Mouse (Mus musculus): ENCODE measurements at regions not wholly inside any gene's neighbourhood (a gene's known extent, or its start where the extent isn't known, plus 50 kb on each side); places are given as distances from the start of the nearest gene placed in this dataset.
A peak's percentile ranks its signal among the peaks of the same experiment; 100 is the strongest.
"Not testable (repeated sequence)": the region's sequence is repeated elsewhere in the genome, so short reads cannot be mapped to it uniquely, and the experiment has no call there.

DNA sequence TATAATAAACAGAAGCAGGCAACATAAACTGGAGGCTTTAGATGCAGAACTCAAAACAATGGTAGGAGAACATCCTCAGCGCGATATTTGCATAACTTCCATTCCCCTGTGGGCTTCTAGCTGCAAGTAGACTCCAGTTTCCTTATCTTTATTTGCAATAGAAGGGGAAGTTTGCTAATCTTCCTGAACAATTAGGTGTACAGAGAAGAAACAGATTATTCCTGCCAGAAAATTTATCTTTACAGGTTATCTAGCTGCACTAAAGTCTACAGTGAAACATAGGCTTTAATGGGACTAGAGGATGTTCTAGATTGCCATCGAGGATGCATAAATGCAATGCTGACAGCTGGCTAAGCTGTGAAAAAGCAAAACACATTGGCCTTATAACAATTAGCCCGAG, 1544.0 kb downstream of the Efna5 start:
- DNase-seq: no peak

DNA sequence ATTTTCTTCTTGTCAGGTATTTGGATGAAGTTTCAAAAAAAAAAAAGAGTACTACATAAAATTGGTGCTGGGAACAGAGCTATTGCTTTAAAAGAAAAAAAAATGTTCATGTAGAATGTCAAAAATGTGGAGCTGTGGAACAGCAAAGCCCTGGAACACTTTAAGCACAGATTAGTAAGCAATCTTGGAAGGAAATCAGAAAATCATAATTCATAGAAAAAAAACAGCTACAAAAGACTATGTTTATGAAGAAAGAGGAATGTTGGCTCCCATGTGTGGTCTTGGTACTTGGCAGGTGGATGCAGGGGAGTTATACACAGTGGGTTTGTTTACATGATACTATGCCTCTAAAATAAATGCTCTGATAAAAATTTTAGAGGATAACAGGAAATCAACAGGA, 1555.7 kb downstream of the Efna5 start:
- DNase-seq: no peak

DNA sequence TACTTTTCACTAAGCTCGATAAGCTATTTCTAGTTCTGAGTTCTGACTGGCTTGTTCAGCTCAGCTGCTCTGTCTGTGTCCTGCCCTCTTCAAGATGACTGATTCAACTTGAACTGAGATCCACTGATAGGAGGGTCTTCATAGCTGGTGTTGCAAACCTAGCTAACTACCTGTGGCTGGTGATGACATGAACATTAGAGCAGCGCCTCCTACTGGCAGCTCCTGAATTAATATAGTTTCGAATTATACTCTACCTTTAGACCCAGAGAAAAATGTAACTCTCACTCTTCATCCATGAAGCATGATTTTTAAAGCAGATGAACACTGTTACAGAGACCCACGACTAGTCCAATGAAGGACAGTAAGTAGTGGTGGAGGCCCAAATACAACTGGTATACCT, 1560.3 kb downstream of the Efna5 start:
- no peak for DNase-seq

DNA sequence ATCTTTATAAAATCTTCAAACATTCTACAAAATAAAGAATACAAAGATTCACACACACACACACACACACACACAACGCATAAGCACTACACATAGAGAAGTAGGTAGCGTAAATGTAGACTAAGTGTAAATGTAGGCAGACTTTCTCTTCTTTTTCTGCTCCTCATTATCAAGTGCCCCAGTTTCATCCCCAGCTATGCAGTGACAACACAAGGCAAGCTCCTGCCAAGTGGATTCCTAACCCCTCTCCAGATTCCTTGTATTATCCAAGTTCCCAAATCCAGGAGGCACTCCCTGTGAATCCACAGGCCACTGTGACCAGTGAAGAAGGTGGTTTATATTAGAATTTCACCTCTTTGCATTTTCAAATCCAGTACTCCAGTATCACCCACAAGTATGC, 1567.7 kb downstream of the Efna5 start:
- DNase-seq: no peak

DNA sequence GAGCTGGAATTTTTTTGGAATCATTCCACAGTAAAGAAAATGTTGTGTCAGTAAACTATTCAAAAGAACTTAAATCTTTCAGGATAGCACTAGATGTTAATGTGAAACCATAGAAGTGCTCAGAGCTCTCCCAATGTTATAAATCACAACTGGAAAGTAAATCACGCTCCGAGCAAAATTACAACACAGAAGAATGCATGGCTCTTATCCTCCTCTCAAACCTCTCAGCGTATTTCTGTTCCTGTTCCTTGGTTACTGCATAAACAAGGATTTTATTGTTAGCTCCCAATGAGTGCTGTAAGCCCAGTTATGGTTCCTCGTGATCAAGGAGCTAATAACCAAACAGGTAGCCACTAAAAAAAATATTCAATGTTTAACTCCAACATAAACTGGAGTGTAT, 1569.9 kb downstream of the Efna5 start:
- DNase-seq: no peak

DNA sequence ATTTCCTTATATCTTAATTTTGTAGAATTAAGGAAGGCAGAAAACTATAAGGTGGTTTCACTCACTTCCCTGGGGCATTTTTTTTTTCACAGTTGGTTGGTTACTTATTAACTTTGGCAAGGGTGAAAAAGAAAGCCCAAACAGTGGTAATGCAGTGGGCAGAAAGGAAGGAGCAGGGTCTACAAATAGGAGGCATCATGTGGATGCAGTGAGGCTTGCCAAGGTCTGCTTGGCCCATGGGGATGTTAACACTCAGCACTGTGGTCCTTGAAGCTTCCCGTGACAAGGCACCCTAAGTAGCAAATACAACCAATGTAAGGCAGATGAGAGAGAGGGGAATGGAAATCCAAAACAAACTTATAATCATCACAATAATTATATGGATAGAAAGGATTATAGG, 1577.5 kb downstream of the Efna5 start:
- no peak for DNase-seq

DNA sequence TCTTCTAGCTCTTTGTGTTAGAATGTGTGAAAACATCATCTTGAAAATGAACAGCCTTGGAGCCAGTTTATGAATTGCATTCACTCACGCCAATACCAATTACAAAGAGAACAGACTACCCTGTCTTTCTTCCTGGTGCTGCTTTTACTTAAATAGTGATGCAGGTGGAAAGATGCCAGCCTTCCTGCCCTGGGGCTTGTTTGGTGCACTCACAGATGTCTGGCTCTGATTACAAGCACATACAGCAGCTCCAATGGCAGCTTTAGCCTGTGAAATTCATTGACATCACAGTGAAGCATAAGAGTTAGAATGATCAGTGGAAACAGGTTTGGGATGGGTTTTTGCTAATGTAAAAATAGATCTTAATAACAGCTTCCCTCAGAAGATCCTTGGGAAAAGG, 1579.1 kb downstream of the Efna5 start:
- peak; percentile 5 for DNase-seq

DNA sequence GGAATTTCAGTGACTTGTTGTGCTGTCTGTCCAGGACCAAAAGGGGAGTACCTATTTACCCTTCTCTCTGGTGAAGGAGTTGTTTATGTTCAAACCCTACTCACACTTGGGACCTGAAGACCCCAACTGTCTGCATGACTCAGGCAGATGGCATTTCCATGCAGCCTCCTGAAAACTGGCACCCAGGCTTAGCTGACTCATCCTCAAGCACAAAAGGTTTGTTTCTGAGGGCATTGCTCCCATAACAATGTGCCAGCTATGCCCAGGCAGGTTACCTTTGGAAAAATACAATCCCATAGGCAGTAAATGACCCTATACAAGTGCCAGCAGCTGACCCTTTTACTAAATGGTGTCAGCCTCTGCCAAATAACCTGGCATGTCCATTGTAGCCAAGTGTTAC, 1579.9 kb downstream of the Efna5 start:
- no peak for DNase-seq

DNA sequence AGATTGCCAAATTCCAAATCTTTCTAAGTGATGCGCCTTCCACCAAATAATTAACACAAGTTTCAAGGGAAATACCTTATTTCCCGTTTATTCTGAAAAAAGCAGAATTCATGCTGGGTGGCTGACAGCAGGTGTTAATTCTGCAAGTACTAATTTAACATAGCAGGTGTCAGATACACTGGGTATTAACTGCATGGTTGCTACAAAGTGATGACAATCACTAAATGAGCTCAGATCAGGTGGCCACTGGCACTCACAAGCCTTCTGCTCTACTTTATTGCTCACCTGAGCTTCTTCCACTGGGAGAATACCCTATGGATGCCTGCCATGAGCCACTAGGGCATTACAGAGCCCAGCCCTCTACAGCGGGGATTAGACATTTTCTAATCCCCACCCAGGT, 1590.0 kb downstream of the Efna5 start:
- no peak for DNase-seq

DNA sequence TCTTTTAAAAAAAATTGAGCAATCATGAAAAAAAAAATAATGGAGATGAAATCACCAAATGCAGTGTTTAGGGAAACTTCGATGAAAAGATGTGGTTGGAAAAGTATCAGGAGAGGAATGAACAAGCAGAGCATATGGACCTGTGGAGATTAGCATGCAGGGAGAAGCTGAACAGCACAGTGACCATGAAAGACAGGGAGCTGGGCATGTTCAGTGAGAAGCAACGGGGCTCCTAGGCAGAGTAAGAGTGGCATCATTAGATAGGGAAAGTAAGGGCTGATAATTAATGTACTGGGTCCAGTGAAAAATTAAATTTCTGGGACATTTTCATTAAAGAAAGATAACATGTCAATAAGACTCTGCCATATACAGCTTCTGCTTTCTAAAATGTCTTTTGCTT, 1592.5 kb downstream of the Efna5 start:
- no peak for DNase-seq

DNA sequence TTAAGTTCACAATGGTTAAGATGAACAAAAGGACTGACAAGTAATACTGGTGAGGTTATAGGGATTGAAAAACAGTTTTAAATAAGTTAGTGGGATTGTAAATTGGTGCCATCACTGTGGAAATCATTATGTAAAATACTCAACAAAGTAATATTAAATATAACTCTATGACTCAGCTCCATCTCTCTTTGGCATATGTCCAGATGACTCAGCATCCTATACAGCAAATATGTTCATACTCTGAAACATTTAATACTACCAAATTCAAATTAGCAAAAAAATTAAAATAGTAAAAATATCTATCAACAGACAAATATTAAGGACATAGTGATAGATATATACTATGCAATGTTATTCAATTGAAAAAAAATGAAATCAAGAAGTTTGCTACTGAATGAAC, 1607.5 kb downstream of the Efna5 start:
- no peak for DNase-seq

DNA sequence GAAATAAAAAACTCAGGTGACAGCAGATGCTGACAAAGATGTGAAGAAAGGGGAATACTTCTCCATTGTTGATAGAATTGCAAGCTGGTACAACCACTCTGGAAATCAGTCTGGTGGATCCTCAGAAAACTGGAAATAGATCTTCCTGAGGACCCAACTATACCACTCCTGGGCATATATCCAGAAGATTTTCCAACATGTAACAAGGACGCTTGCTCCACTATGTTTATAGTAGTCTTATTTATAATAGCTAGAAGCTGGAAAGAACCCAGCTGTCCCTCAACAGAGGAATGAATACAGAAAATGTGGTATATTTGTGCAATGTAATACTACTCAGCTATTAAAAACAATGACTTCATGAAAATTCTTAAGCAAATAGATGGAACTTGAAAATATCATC, 1624.6 kb downstream of the Efna5 start:
- DNase-seq: not testable (repeated sequence)

DNA sequence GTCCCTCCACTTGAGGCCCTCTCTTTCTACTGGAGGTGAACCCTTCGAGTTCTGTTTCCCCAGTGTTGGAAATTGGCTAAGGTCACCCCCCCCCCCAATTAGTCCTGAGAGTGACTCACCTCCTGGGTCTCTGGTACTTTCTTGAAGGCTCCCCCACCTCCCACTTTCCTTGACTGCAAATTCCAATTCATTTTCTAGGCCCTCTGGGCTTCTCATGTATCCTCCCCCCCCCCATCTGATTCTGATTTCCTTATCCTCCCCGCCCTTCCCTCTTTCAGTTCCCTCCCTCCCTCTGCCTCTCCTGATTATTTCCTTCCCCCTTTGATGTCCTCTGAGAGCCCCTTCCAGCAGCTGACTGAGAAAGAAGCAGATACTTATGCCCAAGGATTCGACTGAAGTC, 1632.7 kb downstream of the Efna5 start:
- DNase-seq: no peak

DNA sequence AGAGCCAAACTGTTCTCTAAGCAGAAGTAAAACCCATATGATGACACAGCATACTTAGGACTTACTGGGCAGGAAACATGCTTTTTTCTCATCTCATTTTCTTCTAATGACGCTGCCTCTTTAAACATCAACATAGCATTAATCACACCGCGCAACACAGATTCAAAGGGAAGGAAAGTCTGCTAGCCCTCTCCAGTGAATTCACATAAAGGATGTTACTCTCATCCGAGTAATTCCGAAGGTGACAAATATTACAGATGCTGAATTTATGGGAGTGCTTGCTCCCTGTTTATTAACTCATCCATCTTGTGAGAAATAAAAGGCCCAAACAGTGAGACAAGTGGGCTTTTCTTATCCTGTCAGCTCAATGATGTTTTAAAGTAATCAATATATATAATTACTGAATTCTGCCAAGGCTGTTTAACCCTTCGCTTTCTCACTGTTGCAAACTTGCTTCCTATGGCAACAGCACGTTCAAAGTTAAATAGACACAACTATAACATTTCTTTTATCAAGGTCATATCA, 1663.9 kb downstream of the Efna5 start:
- DNase-seq: no peak

DNA sequence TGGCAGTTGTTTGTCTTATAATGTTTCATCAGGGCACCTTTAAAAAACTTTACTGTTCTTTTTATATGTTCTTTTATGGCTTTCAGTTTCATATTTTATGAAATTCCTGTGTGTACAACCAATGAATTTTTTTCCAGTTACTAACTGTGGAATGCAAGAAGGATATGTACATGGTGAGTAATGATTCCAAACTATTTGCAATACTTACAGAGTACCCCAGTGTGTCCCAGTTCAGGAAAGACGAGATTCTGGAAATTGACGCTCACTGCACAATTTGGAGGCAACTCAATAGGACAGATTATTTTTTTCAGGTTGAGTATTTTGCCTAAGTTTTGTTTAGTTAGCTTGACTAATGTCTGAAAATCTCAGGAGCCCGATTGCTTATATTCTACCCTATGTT, 1676.8 kb downstream of the Efna5 start:
- DNase-seq: no peak

DNA sequence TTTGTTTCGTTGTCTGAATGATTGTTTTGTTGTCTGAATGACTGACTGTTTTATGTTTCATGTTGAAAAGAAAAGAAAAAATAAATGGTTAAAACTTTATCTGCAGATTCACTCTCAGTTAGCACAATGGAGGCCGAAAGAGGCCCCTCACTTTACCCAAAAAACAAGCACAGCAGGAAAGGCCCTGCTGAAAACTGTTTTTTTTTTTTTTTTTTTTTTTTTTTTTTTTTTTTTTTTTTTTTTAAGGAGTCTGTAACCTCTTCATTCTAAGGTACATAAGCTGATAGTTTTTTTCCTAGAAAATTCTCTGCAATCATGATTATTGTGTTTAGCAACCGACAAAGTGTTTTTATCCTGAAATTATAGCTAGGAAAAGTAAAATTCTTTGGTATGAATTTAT, 1693.2 kb downstream of the Efna5 start:
- DNase-seq: not testable (repeated sequence)

DNA sequence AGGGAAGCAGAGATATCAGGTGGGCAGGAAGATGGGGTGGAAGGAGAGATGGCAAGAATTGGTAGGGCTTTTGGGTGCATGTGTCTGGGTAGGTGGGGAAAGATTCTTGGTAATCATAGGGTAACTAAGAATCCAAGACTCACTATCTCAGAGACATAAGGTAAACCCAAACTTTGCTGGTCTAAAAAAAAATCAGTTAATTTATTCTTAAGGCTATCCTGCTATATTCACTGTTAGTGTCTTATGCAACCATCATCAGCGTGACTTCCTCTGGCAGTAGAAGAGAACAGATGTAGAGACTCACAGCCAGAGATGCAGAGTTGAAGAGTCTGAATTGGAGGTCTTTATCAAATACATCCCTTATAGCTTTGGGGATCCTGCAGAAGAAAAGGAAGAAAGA, 1704.5 kb downstream of the Efna5 start:
- DNase-seq: no peak

DNA sequence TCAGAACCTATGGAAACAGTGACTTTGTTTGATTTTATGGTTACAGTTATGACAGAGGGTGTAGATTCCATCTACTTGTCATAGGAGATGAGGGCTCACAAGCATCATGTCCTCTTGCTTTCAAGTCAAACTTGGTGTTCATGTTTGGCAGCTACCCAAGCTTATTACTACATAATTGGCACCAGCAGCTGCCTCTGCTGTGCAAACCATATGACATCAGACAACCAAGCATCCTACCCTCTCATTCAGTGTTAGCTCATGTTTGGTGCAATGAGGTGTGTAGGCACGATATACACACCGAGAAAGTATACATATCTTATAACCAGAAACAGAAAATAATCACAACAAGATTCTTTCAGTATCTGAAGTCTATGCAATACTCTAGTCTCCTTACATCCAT, 1721.7 kb downstream of the Efna5 start:
- no peak for DNase-seq

DNA sequence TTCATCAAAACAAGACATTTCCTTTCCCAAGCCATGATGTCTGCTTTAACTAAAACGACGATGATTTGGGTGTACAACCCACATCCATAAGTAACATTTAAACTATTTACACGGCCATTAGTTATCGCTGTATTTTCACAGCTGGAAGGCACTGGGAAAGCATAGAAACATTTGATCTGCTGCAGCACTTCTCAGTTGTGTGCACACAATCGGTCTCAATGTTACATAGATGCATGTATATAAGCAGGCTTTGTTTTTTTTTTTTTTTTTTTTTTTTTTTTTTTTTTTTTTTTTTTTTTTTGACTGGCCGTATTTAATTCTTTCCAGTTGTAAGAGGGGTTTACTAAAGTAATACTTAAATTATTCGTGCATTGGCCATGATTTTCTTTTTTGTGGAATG, 1744.1 kb downstream of the Efna5 start:
- no peak for DNase-seq

DNA sequence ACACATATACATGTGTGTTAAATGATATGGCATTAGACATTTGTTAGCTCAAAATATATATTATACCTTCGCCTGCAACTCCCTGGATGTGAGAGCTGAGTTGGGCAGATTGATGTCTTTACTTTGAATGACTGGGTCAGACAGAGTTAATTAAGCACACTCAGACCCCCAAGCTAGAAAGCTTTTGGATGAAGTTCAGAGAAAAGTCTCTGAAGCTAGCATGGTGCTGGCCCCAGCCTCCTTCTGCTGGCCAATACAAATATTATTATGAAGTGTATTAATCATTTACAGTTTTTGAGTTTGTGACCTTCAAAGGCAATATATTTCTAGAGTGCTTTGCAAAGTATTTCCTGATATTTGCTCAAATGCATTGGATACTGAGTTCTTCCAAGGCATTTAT, 1753.3 kb downstream of the Efna5 start:
- DNase-seq: no peak

DNA sequence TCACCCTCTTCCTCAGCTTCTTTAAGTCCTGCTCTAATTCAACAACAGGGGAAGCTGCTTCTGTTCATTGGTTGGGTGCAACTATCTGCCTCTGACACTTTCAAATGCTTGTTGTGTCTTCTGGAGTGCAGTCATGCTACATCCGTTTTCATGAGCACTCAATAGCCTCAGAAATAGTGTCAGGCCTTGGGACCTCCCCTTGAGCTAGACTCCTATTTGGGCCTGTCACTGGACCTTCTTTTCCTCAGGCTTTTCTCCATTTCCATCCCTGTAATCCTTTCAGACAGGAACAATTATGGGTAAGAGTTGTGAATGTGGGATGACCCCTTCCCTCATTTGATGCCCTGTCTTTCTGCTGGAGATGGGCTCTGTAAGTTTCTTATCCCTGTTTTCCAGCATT, 1774.8 kb downstream of the Efna5 start:
- DNase-seq: no peak

DNA sequence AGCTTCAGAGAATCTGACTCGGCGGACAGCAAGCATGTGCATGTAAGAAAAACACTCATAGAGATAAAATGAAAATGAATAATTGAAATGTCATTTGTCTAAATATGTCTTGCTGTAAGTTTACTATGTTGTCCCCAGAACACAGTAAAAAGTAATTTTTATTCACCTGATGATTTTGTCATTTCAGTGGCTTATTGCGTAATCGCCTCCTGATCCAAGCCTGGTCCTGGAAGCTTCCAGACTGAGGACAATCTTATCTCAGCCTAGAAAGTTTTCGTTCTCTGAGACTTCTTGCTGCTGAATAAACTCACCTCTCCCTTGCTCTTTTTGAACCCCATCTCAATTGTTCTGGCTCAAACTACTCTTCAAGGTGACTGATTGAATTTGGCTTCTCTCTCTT, 1820.7 kb downstream of the Efna5 start:
- no peak for DNase-seq

DNA sequence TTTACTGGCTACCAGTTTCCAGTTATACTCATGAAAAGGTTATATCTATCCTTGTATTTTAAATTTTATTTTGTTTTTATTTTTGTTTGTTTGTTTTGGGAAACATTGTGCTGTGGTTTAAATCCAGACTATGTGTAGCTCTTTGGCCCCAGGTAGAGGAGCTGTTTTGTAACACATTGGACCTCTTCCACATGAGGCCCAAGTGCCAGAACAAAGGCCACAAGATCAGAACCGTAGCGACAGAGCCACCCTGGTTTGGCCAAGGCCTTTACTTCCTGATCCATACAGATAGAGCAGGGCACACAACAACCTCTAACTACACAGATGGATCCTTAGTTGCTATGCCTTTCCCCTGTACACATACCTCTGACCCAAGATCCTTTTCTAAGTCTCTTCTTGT, 1822.6 kb downstream of the Efna5 start:
- no peak for DNase-seq

DNA sequence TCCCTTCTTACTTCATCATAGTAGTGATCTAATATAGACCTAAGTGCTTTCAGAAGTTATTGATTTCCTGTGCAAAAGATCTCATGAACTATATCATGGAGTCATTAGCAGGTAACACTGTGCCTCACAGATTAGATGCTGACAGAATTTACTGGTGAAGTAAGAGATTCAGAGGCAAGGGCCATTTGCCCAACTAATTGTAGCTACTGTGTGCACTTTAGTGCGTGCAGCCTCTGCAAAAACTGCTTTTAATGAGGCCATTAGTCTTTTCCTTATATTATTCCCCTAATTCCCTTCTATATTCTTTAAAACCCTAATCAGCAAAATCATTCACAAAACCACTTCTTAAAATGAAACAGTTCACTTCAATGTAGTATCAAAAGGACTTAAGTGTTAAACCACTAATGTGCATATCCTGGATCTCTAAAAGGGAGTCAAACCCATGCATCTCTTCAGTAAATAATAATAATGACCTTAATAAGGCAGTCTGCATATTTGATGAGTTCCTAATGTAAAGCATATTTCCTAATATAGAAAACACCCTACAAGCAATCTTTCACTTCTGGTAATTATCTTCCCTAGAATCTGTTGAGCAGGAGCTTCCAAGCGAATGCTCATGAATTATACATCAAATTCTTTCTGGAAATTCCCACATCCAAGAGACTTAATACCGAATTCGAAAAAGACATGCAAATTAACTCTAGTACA, 1847.4 kb downstream of the Efna5 start:
- no peak for DNase-seq

DNA sequence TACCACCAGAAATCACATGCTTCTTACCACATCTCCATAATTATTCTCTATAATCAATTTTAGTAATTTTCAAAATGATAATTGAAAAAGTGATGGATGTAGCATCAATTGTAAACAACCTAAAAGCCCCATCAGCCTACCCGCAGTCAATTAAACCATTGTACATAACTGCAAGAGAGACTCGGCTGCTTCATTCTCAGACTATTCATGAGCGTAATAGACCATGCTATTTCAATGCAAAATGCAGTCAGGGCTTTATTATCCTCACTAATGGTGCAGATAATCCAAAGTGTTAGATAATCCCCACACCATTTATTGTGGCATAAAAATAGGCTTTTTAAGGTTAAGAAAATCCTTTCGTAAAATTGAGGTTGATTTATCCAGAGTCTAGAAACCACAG, 1862.5 kb downstream of the Efna5 start:
- DNase-seq: no peak
